Mouse (Mus musculus) left cerebral cortex, adult 18-20 months (tissue): ENCODE measurements at regions not wholly inside any gene's neighbourhood (a gene's known extent, or its start where the extent isn't known, plus 50 kb on each side); places are given as distances from the start of the nearest gene placed in this dataset.

Experiments
- DNase-seq, 2 experiments: peaks; one replicate each; pipeline ENCODE4 v3.0.0; 2021 to 2022; ENCODE audit warnings: low spot score in 2 of 2, mixed read lengths in 1 of 2

GRCm38 (mm10) chr11:63827271-63827762 lies 94.8 kb downstream of the Hs3st3b1 start:
- DNase-seq = no peak

GRCm38 (mm10) chr11:63833480-63833879 lies 88.6 kb downstream of the Hs3st3b1 start:
- DNase-seq = no peak

- DNase-seq = no peak
Measured at GRCm38 (mm10) chr11:63834140-63834539, 88.0 kb downstream of the Hs3st3b1 start.

- no peak for DNase-seq
Measured at GRCm38 (mm10) chr11:63834631-63835030, 87.5 kb downstream of the Hs3st3b1 start.
